Mouse (Mus musculus): Measurements from ENCODE around the gene Tbc1d10a.
"Not testable (repeated sequence)": the region's sequence is repeated elsewhere in the genome, so short reads cannot be mapped to it uniquely, and the experiment has no call there.

The Tbc1d10a gene

GRCm38 (mm10) chr11:4182061-4182460 lies 4.5 kb upstream of the Tbc1d10a start:
- in situ Hi-C loops (cut with MboI; ENCODE audit: low sequenced_read_pairs), result no loop called here

- in situ Hi-C loops (cut with MboI; ENCODE audit: low sequenced_read_pairs), result no loop called here
These were observed 3.1 kb upstream of the Tbc1d10a start for GRCm38 (mm10) chr11:4183511-4183910.

DNA sequence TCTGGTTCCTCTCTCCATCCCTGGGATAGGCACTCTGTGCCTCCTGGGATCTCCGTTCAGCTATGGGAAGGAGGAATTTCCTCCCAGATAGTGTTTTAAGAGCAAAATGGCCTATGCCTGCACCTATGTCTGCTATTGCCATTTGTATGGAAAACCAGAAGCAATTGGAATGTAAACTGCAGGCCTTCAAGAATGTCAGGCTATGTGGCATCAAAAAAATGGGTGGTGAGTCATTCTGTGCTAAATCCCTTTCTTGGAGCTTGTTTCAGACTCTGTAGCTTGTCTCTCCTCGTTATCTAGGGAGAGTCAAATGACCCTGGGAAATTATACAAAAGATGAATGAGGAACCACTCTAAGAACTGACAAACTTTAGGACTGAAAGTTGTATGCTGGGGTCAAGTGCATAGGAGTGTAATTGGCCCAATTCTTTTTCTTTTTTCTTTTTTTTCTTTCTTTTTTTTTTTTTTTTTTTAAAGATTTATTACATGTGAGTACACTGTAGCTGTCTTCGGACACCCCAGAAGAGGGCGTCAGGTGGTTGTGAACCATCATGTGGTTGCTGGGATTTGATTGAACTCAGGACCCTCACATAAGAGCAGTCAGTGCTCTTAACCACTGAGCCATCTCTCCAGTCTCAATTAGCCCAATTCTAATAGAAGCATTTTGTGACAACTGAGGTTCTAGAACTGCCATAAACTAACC lies 2.2 kb upstream of the Tbc1d10a start:
- in situ Hi-C loops (cut with MboI; ENCODE audit: low sequenced_read_pairs), result no loop called here

DNA sequence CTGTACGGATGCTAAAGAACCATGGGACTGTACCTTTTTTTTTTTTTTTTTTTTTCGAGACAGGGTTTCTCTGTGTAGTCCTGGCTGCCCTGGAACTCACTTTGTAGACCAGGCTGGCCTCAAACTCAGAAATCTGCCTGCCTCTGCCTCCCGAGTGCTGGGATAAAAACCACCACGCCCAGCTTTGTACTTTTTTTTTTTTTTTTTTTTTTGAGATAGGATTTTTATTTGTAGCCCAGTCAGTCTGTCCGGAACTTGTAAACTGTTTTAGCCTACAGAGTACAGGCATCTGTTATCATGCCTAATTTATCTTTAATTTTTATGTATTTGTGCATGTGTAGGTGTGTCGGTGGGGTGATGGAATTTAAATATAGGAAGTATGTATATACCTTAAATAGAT lies 1.1 kb upstream of the Tbc1d10a start:
- in situ Hi-C loops (cut with MboI; ENCODE audit: low sequenced_read_pairs), result not testable (repeated sequence)

DNA sequence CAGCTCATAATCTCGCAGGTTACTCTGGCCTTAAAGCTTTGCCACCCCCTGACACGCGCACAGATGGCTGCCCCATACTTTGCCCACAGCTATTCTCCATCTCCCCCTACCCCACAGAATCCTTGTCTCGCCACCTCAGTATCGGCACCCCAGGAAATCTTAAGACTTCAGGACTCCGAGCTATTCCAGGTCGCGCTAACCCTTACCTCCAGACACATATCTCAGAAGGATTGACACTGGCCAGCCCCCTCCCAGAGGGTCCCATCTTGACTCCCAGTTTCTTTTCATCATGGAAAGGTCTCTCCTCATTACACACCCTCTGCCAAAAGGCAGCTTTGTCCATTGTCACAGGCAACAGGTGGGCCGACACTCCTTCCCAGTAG lies 720 bp downstream of the Tbc1d10a start:
- in situ Hi-C loops (cut with MboI; ENCODE audit: low sequenced_read_pairs), result no loop called here

DNA sequence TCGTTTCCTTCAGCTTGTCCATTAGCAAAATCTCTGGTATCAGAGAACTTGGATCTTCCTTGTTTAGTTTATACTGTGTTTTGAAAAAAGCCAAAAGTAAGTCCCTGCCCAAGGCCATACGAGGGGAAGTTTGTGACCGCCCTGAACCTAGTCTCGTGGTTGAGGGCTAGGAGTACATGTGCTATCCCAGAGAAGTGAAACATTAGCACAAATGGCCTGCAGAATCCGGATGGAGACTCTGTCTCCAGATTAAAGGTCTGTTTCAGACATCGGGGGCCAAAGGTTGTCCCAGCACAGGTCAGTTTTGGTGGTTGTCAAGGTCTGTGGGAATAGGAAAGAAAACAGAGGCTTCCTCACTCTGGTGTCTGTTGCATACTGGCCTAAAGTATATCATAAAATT lies 2.6 kb downstream of the Tbc1d10a start:
- in situ Hi-C loops (cut with MboI; ENCODE audit: low sequenced_read_pairs), result no loop called here

DNA sequence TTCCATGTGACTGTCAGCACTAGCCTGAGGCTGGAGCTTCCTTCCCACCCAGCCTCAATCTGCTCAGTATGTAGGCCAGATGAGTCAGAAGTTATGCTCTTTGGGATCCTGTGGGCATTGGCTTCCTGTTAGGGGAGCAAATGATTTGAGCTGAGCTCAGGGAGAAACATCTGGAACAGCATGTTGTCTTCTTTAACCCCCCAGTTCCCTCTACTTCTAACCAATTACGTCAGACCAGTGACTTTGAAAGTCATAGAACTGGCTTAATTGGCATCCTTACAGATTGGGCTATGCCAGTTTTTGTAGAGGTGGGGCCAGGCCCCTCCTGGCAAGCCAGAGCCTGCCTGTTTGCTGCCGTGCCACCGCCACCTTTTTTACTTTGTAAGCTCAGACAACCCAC lies 4.1 kb downstream of the Tbc1d10a start:
- in situ Hi-C loops (cut with MboI; ENCODE audit: low sequenced_read_pairs), result no loop called here

- in situ Hi-C loops (cut with MboI; ENCODE audit: low sequenced_read_pairs), result no loop called here
These were observed 6.2 kb downstream of the Tbc1d10a start for GRCm38 (mm10) chr11:4192757-4193156.

- in situ Hi-C loops (cut with MboI; ENCODE audit: low sequenced_read_pairs), result no loop called here
These were observed 6.8 kb downstream of the Tbc1d10a start for GRCm38 (mm10) chr11:4193420-4193819.

GRCm38 (mm10) chr11:4195597-4196031 lies 9.0 kb downstream of the Tbc1d10a start:
- in situ Hi-C loops (cut with MboI; ENCODE audit: low sequenced_read_pairs), result no loop called here

GRCm38 (mm10) chr11:4196636-4197035 lies 10.0 kb downstream of the Tbc1d10a start:
- in situ Hi-C loops (cut with MboI; ENCODE audit: low sequenced_read_pairs), result no loop called here

GRCm38 (mm10) chr11:4197691-4198090 lies 11.1 kb downstream of the Tbc1d10a start:
- in situ Hi-C loops (cut with MboI; ENCODE audit: low sequenced_read_pairs), result no loop called here

DNA sequence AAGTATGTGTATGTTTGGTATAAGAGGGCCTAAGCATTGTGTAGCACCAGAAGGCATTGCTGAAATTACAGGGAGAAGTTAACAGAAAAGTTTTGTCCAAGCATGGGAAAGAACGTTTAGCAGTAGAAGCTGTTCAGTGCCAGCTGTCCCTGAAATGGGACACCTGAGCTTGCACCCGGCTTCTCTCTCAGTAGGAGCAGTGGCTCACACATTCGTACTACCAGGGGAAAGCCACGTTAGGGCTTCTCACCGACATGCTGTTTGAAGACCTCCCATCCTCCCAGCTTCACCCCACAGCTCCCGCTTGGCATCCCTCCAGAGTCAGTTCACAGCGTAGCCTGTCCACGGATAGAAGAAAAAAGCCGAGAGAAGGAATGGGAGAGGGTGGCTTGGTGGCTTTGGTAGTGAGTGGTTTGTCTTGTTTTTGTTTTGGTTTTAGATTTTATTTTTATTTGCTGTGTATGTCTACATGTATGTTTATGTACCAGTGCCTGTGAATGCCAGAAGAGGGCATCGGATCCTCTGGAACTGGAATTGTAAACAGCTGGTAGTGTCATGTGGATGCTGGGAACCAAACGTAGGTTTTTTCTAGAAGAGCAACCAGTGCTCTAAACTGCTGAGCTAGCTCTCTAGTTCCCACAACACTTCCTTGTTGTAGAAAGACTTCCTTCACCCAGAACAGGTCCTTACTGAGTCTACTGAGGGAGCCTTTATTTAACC lies 15.6 kb downstream of the Tbc1d10a start:
- in situ Hi-C loops (cut with MboI; ENCODE audit: low sequenced_read_pairs), result no loop called here

DNA sequence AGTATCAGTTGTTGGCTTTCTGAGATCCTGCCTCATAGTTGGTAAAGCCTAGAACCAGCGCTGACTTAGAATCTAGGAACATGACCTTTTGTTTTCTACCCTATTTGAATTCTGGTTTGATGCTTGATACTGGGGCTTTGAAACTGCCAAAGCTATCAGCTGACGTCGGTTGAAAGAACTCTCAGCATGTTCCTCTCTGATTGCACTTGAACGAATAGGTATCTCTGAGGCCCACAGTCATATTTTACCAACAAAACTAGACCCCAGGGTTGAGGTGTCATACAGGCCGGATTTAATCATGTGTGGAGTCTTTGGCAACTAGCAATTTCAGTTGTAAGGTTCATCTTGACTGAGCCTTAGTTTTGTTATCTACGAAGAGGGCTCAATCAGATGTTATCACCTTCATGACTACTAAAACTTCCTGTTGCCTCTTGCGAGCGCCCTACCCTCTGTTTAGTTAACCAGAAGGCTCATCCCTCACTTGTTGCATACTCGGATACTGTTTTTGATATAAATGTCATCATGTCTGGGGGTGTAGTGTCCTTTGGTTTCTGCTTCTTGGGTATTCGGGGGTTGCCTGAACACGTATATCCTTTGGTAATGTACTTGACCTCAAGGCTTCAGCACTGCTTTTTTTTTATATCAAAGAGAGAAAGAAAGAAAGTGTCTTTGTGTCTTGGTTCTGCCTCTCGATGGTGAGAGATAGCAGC lies 16.6 kb downstream of the Tbc1d10a start:
- in situ Hi-C loops (cut with MboI; ENCODE audit: low sequenced_read_pairs), result no loop called here

DNA sequence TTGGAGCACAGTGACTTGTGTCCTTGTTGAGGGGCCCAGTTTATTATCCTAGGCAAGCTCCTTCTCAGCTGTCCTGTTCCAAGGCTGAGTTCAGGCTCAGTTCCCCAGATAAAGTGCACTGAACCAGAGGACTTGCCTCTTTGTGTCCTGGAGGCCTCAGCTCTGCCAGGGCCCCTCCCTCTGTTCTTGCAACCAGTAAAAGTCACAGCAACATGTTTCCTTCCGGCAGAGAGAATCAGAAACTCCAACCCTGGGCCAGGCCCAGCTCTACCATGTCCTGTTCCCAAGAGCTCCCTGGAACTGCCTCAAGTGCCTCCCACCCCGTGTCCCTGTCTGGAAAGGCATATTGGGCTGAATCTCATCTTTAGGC lies 17.1 kb downstream of the Tbc1d10a start:
- in situ Hi-C loops (cut with MboI; ENCODE audit: low sequenced_read_pairs), result no loop called here

DNA sequence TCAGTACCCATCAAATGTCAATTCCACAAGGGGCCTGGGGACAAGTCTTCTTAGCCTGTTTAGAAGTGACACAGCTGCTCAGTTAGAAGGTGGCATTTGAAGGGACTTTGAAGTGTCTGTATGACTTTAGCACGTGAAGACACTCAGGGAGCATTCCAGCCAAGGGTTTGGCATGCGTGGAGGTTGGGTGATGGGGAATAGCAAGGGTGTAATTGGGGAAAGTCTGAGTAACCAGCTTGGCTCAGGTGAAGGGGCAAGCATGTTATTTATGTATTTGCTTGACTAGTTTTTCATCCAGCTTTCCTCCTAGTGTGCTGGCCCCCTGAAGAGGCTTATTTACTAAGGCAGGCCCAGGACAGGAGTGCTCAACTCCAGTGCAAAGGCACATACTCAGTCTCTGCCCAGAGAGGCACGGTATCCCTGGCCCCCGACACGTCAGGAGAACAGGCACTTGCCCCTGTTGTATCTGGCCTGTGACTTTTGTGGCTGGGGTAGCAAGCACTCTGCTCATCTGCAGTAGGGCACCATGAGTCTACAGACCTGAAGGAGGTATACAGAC lies 18.6 kb downstream of the Tbc1d10a start:
- in situ Hi-C loops (cut with MboI; ENCODE audit: low sequenced_read_pairs), result loop anchor here (5.0 kb wide), 1 partner anchor 68 kb away; the partner anchor contains the start of gene Rnf215

- in situ Hi-C loops (cut with MboI; ENCODE audit: low sequenced_read_pairs), result loop anchor here (5.0 kb wide), 1 partner anchor 69 kb away; the partner anchor contains the start of gene Rnf215
These were observed 19.4 kb downstream of the Tbc1d10a start for GRCm38 (mm10) chr11:4205951-4206350.

GRCm38 (mm10) chr11:4206563-4206962 lies 20.0 kb downstream of the Tbc1d10a start:
- in situ Hi-C loops (cut with MboI; ENCODE audit: low sequenced_read_pairs), result loop anchor here (5.0 kb wide), 1 partner anchor 69 kb away; the partner anchor contains the start of gene Rnf215

- in situ Hi-C loops (cut with MboI; ENCODE audit: low sequenced_read_pairs), result loop anchor here (5.0 kb wide), 1 partner anchor 70 kb away; the partner anchor contains the start of gene Rnf215
These were observed 21.1 kb downstream of the Tbc1d10a start for GRCm38 (mm10) chr11:4207655-4208054.

GRCm38 (mm10) chr11:4209556-4209955 lies 23.0 kb downstream of the Tbc1d10a start:
- in situ Hi-C loops (cut with MboI; ENCODE audit: low sequenced_read_pairs), result loop anchor here (5.0 kb wide), 1 partner anchor 72 kb away; the partner anchor contains the start of gene Rnf215

DNA sequence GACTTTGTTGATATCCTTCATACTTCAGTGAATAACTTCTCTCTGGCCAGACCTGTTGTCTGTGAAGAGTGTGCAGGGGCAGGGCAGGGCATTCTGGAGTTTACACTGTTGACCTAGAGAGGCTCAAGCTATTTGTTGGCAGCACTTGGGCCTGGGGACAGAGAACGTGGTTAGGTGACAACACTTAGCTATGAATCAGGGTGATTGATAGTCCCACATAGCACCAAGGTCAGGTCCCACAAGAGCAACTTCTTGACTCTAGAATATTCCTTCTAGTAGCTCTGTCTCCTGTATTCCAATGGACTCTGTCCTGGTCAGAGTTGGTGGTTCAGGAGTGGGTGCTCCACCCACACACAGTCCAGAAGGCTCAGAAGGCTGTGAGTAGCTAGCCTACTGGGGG lies 24.2 kb downstream of the Tbc1d10a start:
- in situ Hi-C loops (cut with MboI; ENCODE audit: low sequenced_read_pairs), result no loop called here
